Comparison of ENCODE assay signal across 13 mouse cellular contexts in the genomic region with DNA sequence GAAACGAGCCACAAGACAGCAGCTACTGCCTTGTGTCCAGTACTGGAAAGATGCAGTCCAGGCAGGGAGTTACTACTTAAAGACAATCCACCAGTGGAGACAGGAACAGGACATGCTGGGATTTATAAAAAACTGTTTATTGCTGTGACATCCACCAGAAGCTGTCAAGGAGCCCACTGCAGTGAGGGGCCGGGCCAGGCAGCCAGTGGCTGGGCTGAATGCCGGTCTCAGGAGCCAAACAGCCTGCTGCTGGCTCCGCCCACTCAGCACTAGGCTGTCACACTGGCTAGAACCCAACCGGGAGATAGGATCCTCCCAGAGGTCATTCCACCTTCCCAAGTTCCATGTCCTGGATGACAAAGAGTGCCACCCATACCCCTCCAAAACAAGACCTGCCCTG. TPM values are rescaled to one million over a fixed set of nuclear protein-coding genes. Genes with fewer than 3 reads are reported as not detected.
DNase-seq lines count a peak whose midpoint lies in the region; ATAC-seq and TF ChIP-seq lines count a peak whose summit lies in the region.
"Had no signal": no experiment of that assay in that cellular context is flagged by ENCODE, and none has a peak within 500 bp of the region (broad histone marks: within the 10 kb centered on the region; RNA-seq: fewer than 3 reads in every experiment).

No protein-coding gene starts in this region.

- WGBS in lung, embryonic 16.5 days, result 32% methylated on average over 5 of the region's 5 CpGs
- WGBS in lung, postnatal 0 days, result 34% methylated on average over 5 of the region's 5 CpGs
- 44% methylated on average over 5 of the region's 5 CpGs for WGBS in kidney, embryonic 15.5 days

- H3K4me1 ChIP-seq in lung, embryonic 16.5 days (replicated peaks; ENCODE audit: control insufficient read depth, insufficient read depth, low read length), result peaks cover 7% of the 10 kb centered on the region
- 0 out of 2 replicates have a peak, but pooled peaks cover 8% of the 10 kb centered on the region for H3K4me1 ChIP-seq in lung, postnatal 0 days (ENCODE audit: insufficient read depth, low read depth, low read length)
- peaks cover 48% of the 10 kb centered on the region for H3K4me1 ChIP-seq in kidney, embryonic 15.5 days

- no peak for TF ChIP-seq EP300 in lung, postnatal 0 days (IDR thresholded peaks at IDR 0.05)

- peak; percentile 43; the same call in 1 of the 2 replicates for ATAC-seq in lung, embryonic 16.5 days (ENCODE audit: low read depth)
- no peak for ATAC-seq in lung, postnatal 0 days
- ATAC-seq in kidney, embryonic 15.5 days (replicated peaks; ENCODE audit: low FRiP score), result no peak

- H3K9me3 ChIP-seq in lung, embryonic 16.5 days (ENCODE audit: control insufficient read depth, low read length), result no peaks in the 10 kb centered on the region
- no peaks in the 10 kb centered on the region for H3K9me3 ChIP-seq in lung, postnatal 0 days (ENCODE audit: low read length)
- no peaks in the 10 kb centered on the region for H3K9me3 ChIP-seq in kidney, embryonic 15.5 days (replicated peaks)
- H3K9me3 ChIP-seq: hindbrain, embryonic 12.5 days; midbrain, embryonic 12.5 days; neural tube, embryonic 12.5 days had no signal

- H3K36me3 ChIP-seq in lung, embryonic 16.5 days (ENCODE audit: control insufficient read depth, insufficient read depth, low read length), result peaks cover 30% of the 10 kb centered on the region
- peaks cover 7% of the 10 kb centered on the region; the same call in 1 of the 2 replicates for H3K36me3 ChIP-seq in lung, postnatal 0 days (ENCODE audit: insufficient read depth, low read length)
- peaks cover 40% of the 10 kb centered on the region for H3K36me3 ChIP-seq in kidney, embryonic 15.5 days

- H3K9ac ChIP-seq in lung, embryonic 16.5 days (ENCODE audit: low read length), result no peak overlapping the region
- no peak overlapping the region for H3K9ac ChIP-seq in lung, postnatal 0 days (replicated peaks; ENCODE audit: low read depth)
- H3K9ac ChIP-seq in kidney, embryonic 15.5 days, result no peak overlapping the region
- H3K9ac ChIP-seq: hindbrain, embryonic 12.5 days; midbrain, embryonic 12.5 days; neural tube, embryonic 12.5 days had no signal

- no peak overlapping the region for H3K4me3 ChIP-seq in lung, embryonic 16.5 days (ENCODE audit: low read length)
- H3K4me3 ChIP-seq in lung, postnatal 0 days (ENCODE audit: low read depth, low read length), result no peak overlapping the region
- no peak overlapping the region for H3K4me3 ChIP-seq in kidney, embryonic 15.5 days (replicated peaks)
- H3K4me3 ChIP-seq: erythroblast, embryonic 14.5 days; hindbrain, embryonic 12.5 days; midbrain, embryonic 12.5 days; neural tube, embryonic 12.5 days had no signal

- no peaks in the 10 kb centered on the region for H3K27me3 ChIP-seq in lung, embryonic 16.5 days (ENCODE audit: control insufficient read depth, insufficient read depth, low read depth, low read length)
- no peaks in the 10 kb centered on the region for H3K27me3 ChIP-seq in lung, postnatal 0 days (replicated peaks; ENCODE audit: insufficient read depth, low read length)
- no peaks in the 10 kb centered on the region for H3K27me3 ChIP-seq in kidney, embryonic 15.5 days
- H3K27me3 ChIP-seq: hindbrain, embryonic 12.5 days; midbrain, embryonic 12.5 days; neural tube, embryonic 12.5 days had no signal

- H3K27ac ChIP-seq in lung, embryonic 16.5 days (ENCODE audit: low read length), result no peak overlapping the region
- no peak overlapping the region for H3K27ac ChIP-seq in lung, postnatal 0 days (ENCODE audit: low read length)
- 0 out of 2 replicates have a peak overlapping the region, but pooled peaks have one; percentile 13 for H3K27ac ChIP-seq in kidney, embryonic 15.5 days
- H3K27ac ChIP-seq: hindbrain, embryonic 12.5 days; midbrain, embryonic 12.5 days; neural tube, embryonic 12.5 days had no signal

- H3K4me2 ChIP-seq in lung, embryonic 16.5 days (ENCODE audit: low read depth, low read length), result no peak overlapping the region
- H3K4me2 ChIP-seq in lung, postnatal 0 days (replicated peaks; ENCODE audit: low read depth, low read length), result no peak overlapping the region
- H3K4me2 ChIP-seq in kidney, embryonic 15.5 days, result no peak overlapping the region
- H3K4me2 ChIP-seq: hindbrain, embryonic 12.5 days; liver, embryonic 11.5 days; midbrain, embryonic 12.5 days; neural tube, embryonic 12.5 days had no signal

- DNase-seq in heart, adult 11 months, result peak; percentile 94
- DNase-seq in heart, postnatal 36 days, result no peak
- DNase-seq in lung, postnatal 0 days (ENCODE audit: low spot score), result no peak
- DNase-seq in ovary, postnatal 36 days (ENCODE audit: low spot score), result no peak
- DNase-seq in thymus, postnatal 14 days, result no peak
- DNase-seq: right cerebral cortex, postnatal 25 days had no signal

- intact Hi-C loops in heart, postnatal 36 days (cut with DNase I), result no loop called here

- no peak for TF ChIP-seq CTCF in lung, postnatal 0 days (IDR thresholded peaks at IDR 0.05)

RNA-seq across cellular contexts. Expression of gene Adprhl2, which starts 5.6 kb away (rescaled TPM):
- total RNA-seq in heart, postnatal 36 days (2021), result 10 to 100 TPM; 12.2 TPM
- 61.0 and 65.3 TPM in 2 replicates for polyA plus RNA-seq in lung, embryonic 16.5 days (2015; fragmentation: Nextera tagmentation; extraction: Ambion mirVana)
- 40.9 and 42.1 TPM in 2 replicates for polyA plus RNA-seq in lung, postnatal 0 days (2015; fragmentation: Nextera tagmentation; extraction: Ambion mirVana)
- 74.4 and 81.1 TPM in 2 replicates for polyA plus RNA-seq in kidney, embryonic 15.5 days (2015; fragmentation: Nextera tagmentation; extraction: Ambion mirVana)

RNA-seq across cellular contexts. Expression of gene Tekt2, which starts 9.6 kb away (rescaled TPM):
- total RNA-seq in heart, postnatal 36 days (2021), result under 1 TPM; 0.44 to 0.84 TPM
- polyA plus RNA-seq in lung, embryonic 16.5 days (2015; fragmentation: Nextera tagmentation; extraction: Ambion mirVana), result 13.2 and 14.9 TPM in 2 replicates
- polyA plus RNA-seq in lung, postnatal 0 days (2015; fragmentation: Nextera tagmentation; extraction: Ambion mirVana), result 14.6 and 15.7 TPM in 2 replicates
- polyA plus RNA-seq in kidney, embryonic 15.5 days (2015; fragmentation: Nextera tagmentation; extraction: Ambion mirVana), result 4.7 and 4.9 TPM in 2 replicates
- polyA plus RNA-seq: erythroblast, embryonic 14.5 days had no signal

RNA-seq across cellular contexts. Expression of gene Col8a2, which starts 29.3 kb away (rescaled TPM):
- under 1 TPM; 0.61 to 0.62 TPM for total RNA-seq in heart, postnatal 36 days (2021)
- polyA plus RNA-seq in lung, embryonic 16.5 days (2015; fragmentation: Nextera tagmentation; extraction: Ambion mirVana), result 3.6 and 4.6 TPM in 2 replicates
- 1.4 and 1.9 TPM in 2 replicates for polyA plus RNA-seq in lung, postnatal 0 days (2015; fragmentation: Nextera tagmentation; extraction: Ambion mirVana)
- 10.6 and 15.2 TPM in 2 replicates for polyA plus RNA-seq in kidney, embryonic 15.5 days (2015; fragmentation: Nextera tagmentation; extraction: Ambion mirVana)
- polyA plus RNA-seq: erythroblast, embryonic 14.5 days had no signal

RNA-seq across cellular contexts. Expression of gene Trappc3, which starts 53.8 kb away (rescaled TPM):
- 10 to 100 TPM; 45.9 to 46.3 TPM for total RNA-seq in heart, postnatal 36 days (2021)
- 101 and 107 TPM in 2 replicates for polyA plus RNA-seq in lung, embryonic 16.5 days (2015; fragmentation: Nextera tagmentation; extraction: Ambion mirVana)
- polyA plus RNA-seq in lung, postnatal 0 days (2015; fragmentation: Nextera tagmentation; extraction: Ambion mirVana), result 95.9 and 97.9 TPM in 2 replicates
- 106 and 111 TPM in 2 replicates for polyA plus RNA-seq in kidney, embryonic 15.5 days (2015; fragmentation: Nextera tagmentation; extraction: Ambion mirVana)

RNA-seq across cellular contexts. Expression of gene Map7d1, which starts 59.8 kb away (rescaled TPM):
- total RNA-seq in heart, postnatal 36 days (2021), result 100 to 1,000 TPM; 248 to 259 TPM
- 26.0 and 26.9 TPM in 2 replicates for polyA plus RNA-seq in lung, embryonic 16.5 days (2015; fragmentation: Nextera tagmentation; extraction: Ambion mirVana)
- polyA plus RNA-seq in lung, postnatal 0 days (2015; fragmentation: Nextera tagmentation; extraction: Ambion mirVana), result 27.2 and 33.3 TPM in 2 replicates
- polyA plus RNA-seq in kidney, embryonic 15.5 days (2015; fragmentation: Nextera tagmentation; extraction: Ambion mirVana), result 39.6 and 40.7 TPM in 2 replicates
